7 mouse cellular contexts compared by ENCODE assay signal in the genomic region with DNA sequence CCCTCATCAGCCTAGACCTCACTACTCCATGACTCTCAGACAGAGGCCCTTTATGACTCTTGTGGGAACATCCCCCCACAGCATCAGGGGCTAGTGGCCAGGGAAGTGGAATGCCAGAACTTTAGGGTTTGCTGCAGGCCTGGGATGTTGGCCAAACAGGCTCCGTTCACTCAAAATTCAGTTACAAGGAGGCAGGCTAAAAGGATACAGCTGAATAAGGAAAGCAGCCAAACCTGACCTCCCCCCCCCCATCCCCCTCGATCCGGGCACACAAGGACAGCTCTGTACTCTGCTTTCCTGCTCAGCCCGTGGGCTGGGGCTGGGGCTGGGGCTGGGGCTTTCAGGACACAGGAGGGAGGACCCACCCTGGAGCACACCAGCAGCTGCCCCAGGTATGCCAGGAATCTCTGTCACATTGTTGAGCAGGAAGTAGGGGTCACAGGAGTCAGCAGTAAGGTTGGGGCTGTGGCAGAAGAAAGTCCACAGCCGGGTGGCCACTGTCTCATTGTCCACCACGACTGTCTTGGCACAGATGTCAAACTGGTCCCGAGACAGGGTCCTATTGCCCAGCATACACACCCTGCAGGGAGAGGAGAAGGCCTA. TPM values are rescaled to one million over a fixed set of nuclear protein-coding genes. Genes with fewer than 3 reads are reported as not detected.
DNase-seq lines count a peak whose midpoint lies in the region; ATAC-seq and TF ChIP-seq lines count a peak whose summit lies in the region.

No protein-coding gene starts in this region.

- H3K9ac ChIP-seq in lung, embryonic 14.5 days = no peak overlapping the region
- no peak overlapping the region for H3K9ac ChIP-seq in embryonic facial prominence, embryonic 14.5 days (ENCODE audit: low read depth, low read length)
- no peak overlapping the region for H3K9ac ChIP-seq in heart, embryonic 16.5 days (ENCODE audit: low read length)

- peaks cover 87% of the 10 kb centered on the region for H3K36me3 ChIP-seq in lung, embryonic 14.5 days (ENCODE audit: insufficient read depth)
- H3K36me3 ChIP-seq in embryonic facial prominence, embryonic 14.5 days (ENCODE audit: control insufficient read depth, insufficient read depth, low read length) = peaks cover 97% of the 10 kb centered on the region
- peaks cover 43% of the 10 kb centered on the region for H3K36me3 ChIP-seq in heart, embryonic 16.5 days (ENCODE audit: control insufficient read depth, insufficient read depth)
- H3K36me3 ChIP-seq in thymus, adult 2 months (ENCODE audit: control insufficient read depth, insufficient read depth, low read length) = peaks cover 15% of the 10 kb centered on the region

- no peak overlapping the region for H3K4me3 ChIP-seq in lung, embryonic 14.5 days (ENCODE audit: low read depth, low read length)
- H3K4me3 ChIP-seq in embryonic facial prominence, embryonic 14.5 days (ENCODE audit: low read depth, low read length) = no peak overlapping the region
- H3K4me3 ChIP-seq in heart, embryonic 16.5 days (ENCODE audit: low read length) = no peak overlapping the region
- no peak overlapping the region for H3K4me3 ChIP-seq in thymus, adult 2 months (ENCODE audit: control insufficient read depth, insufficient read depth, low read length)

- H3K4me1 ChIP-seq in lung, embryonic 14.5 days (ENCODE audit: insufficient read depth) = no peaks in the 10 kb centered on the region
- peaks cover 9% of the 10 kb centered on the region; the same call in 1 of the 2 replicates for H3K4me1 ChIP-seq in embryonic facial prominence, embryonic 14.5 days (ENCODE audit: control insufficient read depth, insufficient read depth, low read length)
- H3K4me1 ChIP-seq in heart, embryonic 16.5 days (ENCODE audit: control insufficient read depth, insufficient read depth, low read length) = peaks cover 30% of the 10 kb centered on the region
- no peaks in the 10 kb centered on the region for H3K4me1 ChIP-seq in thymus, adult 2 months (replicated peaks; ENCODE audit: control insufficient read depth, insufficient read depth, low read length)

- TF ChIP-seq POLR2A in thymus, adult 2 months (IDR thresholded peaks at IDR 0.05; ENCODE audit: control insufficient read depth, extremely low read depth, insufficient read depth, low read length, poor library complexity) = no peak

- ATAC-seq in lung, embryonic 14.5 days (ENCODE audit: insufficient read depth) = peak; percentile 70; the same call in 1 of the 2 replicates
- peak; percentile 79 for ATAC-seq in embryonic facial prominence, embryonic 14.5 days (ENCODE audit: low read depth)
- ATAC-seq in heart, embryonic 16.5 days (replicated peaks; ENCODE audit: extremely low read depth, insufficient read depth, low FRiP score) = peak; percentile 70

- peak; percentile 11 for DNase-seq in lung, embryonic 14.5 days
- no peak for DNase-seq in lung, adult 18-20 months
- DNase-seq in embryonic facial prominence, embryonic 14.5 days (ENCODE audit: low spot score) = peak; percentile 72
- peak; percentile 58 to 71 for DNase-seq in layer of hippocampus, adult 8-10 months (ENCODE audit: low spot score in 2 of 2)
- DNase-seq in testis, postnatal 10 days (ENCODE audit: low spot score) = peak; percentile 72
- DNase-seq in thymus, adult 2 months = no peak

- H3K4me2 ChIP-seq in lung, embryonic 14.5 days = no peak overlapping the region
- no peak overlapping the region for H3K4me2 ChIP-seq in embryonic facial prominence, embryonic 14.5 days (ENCODE audit: low read depth, low read length)
- no peak overlapping the region for H3K4me2 ChIP-seq in heart, embryonic 16.5 days (ENCODE audit: low read depth, low read length)

- TF ChIP-seq CTCF in lung, embryonic 14.5 days (IDR thresholded peaks at IDR 0.05; ENCODE audit: low read depth) = no peak
- TF ChIP-seq CTCF in thymus, adult 2 months (IDR thresholded peaks at IDR 0.05; ENCODE audit: borderline replicate concordance, control insufficient read depth, extremely low read depth, insufficient read depth, low read length, poor library complexity) = no peak

- H3K9me3 ChIP-seq in lung, embryonic 14.5 days (ENCODE audit: low read depth, low read length) = no peaks in the 10 kb centered on the region
- H3K9me3 ChIP-seq in embryonic facial prominence, embryonic 14.5 days (ENCODE audit: control insufficient read depth, low read length) = no peaks in the 10 kb centered on the region
- H3K9me3 ChIP-seq in heart, embryonic 16.5 days (replicated peaks; ENCODE audit: control insufficient read depth, low read length) = no peaks in the 10 kb centered on the region

- H3K27me3 ChIP-seq in lung, embryonic 14.5 days (ENCODE audit: insufficient read depth, low read length) = no peaks in the 10 kb centered on the region
- no peaks in the 10 kb centered on the region for H3K27me3 ChIP-seq in embryonic facial prominence, embryonic 14.5 days (replicated peaks; ENCODE audit: control insufficient read depth, insufficient read depth, low read length)
- no peaks in the 10 kb centered on the region for H3K27me3 ChIP-seq in heart, embryonic 16.5 days (ENCODE audit: control insufficient read depth, insufficient read depth, low read length)
- no peaks in the 10 kb centered on the region for H3K27me3 ChIP-seq in thymus, adult 2 months (ENCODE audit: control insufficient read depth, insufficient read depth, low read length)

- WGBS in lung, embryonic 14.5 days = 37% methylated on average over 7 of the region's 7 CpGs
- WGBS in embryonic facial prominence, embryonic 14.5 days = 29% methylated on average over 6 of the region's 7 CpGs
- WGBS in heart, embryonic 16.5 days = 28% methylated on average over 7 of the region's 7 CpGs
- 87% methylated on average over 7 of the region's 7 CpGs for WGBS in thymus, adult 2 months

- peak overlapping the region; percentile 46; the same call in 1 of the 2 replicates for H3K27ac ChIP-seq in lung, embryonic 14.5 days (ENCODE audit: low read depth)
- H3K27ac ChIP-seq in embryonic facial prominence, embryonic 14.5 days (replicated peaks; ENCODE audit: low read depth, low read length) = peak overlapping the region; percentile 83
- peak overlapping the region; percentile 68 for H3K27ac ChIP-seq in heart, embryonic 16.5 days (ENCODE audit: low read length)
- no peak overlapping the region for H3K27ac ChIP-seq in thymus, adult 2 months (ENCODE audit: control insufficient read depth, insufficient read depth, low read length)

RNA-seq across cellular contexts. Expression of a gene that starts 8.0 kb away (rescaled TPM):
- 1.2 and 2.1 TPM in 2 replicates for polyA plus RNA-seq in lung, embryonic 14.5 days (2014; fragmentation: Nextera tagmentation; extraction: Ambion mirVana)
- polyA plus RNA-seq in embryonic facial prominence, embryonic 14.5 days (2014; fragmentation: Nextera tagmentation; extraction: Ambion mirVana) = 1.7 and 1.8 TPM in 2 replicates
- 1.3 and 1.7 TPM in 2 replicates for polyA plus RNA-seq in heart, embryonic 16.5 days (2015; fragmentation: Nextera tagmentation; extraction: Ambion mirVana)
- total RNA-seq in layer of hippocampus, adult 8-10 months (2022) = 10 to 100 TPM; 30.9 to 47.5 (median 35.4) TPM
- polyA plus RNA-seq in thymus, adult 2 months (2012; rRNA removed) = 5.3 and 6.0 TPM in 2 replicates

RNA-seq across cellular contexts. Expression of a gene that starts 12.9 kb away (rescaled TPM):
- 33.6 and 34.0 TPM in 2 replicates for polyA plus RNA-seq in lung, embryonic 14.5 days (2014; fragmentation: Nextera tagmentation; extraction: Ambion mirVana)
- 35.9 and 37.3 TPM in 2 replicates for polyA plus RNA-seq in embryonic facial prominence, embryonic 14.5 days (2014; fragmentation: Nextera tagmentation; extraction: Ambion mirVana)
- polyA plus RNA-seq in heart, embryonic 16.5 days (2015; fragmentation: Nextera tagmentation; extraction: Ambion mirVana) = 89.4 and 112 TPM in 2 replicates
- 10 to 100 TPM; 59.9 to 90.3 (median 75.5) TPM for total RNA-seq in layer of hippocampus, adult 8-10 months (2022)
- 375 and 484 TPM in 2 replicates for polyA plus RNA-seq in thymus, adult 2 months (2012; rRNA removed)

RNA-seq across cellular contexts. Expression of a gene that starts 14.7 kb away (rescaled TPM):
- polyA plus RNA-seq in lung, embryonic 14.5 days (2014; fragmentation: Nextera tagmentation; extraction: Ambion mirVana) = 32.9 and 35.8 TPM in 2 replicates
- polyA plus RNA-seq in embryonic facial prominence, embryonic 14.5 days (2014; fragmentation: Nextera tagmentation; extraction: Ambion mirVana) = 42.8 and 43.9 TPM in 2 replicates
- polyA plus RNA-seq in heart, embryonic 16.5 days (2015; fragmentation: Nextera tagmentation; extraction: Ambion mirVana) = 38.5 and 43.1 TPM in 2 replicates
- total RNA-seq in layer of hippocampus, adult 8-10 months (2022) = 10 to 100 TPM; 19.4 to 24.7 (median 22.1) TPM
- polyA plus RNA-seq in thymus, adult 2 months (2012; rRNA removed) = 69.3 TPM in 2 replicates

RNA-seq across cellular contexts. Expression of a gene that starts 17.5 kb away (rescaled TPM):
- 0.41 and 0.68 TPM in 2 replicates for polyA plus RNA-seq in lung, embryonic 14.5 days (2014; fragmentation: Nextera tagmentation; extraction: Ambion mirVana)
- polyA plus RNA-seq in embryonic facial prominence, embryonic 14.5 days (2014; fragmentation: Nextera tagmentation; extraction: Ambion mirVana) = 0.57 and 1.1 TPM in 2 replicates
- polyA plus RNA-seq in heart, embryonic 16.5 days (2015; fragmentation: Nextera tagmentation; extraction: Ambion mirVana) = 0.79 and 0.89 TPM in 2 replicates
- 1 to 10 TPM in 1 of 4 experiments, under 1 TPM in 3; 0.74 to 2.0 (median 0.82) TPM for total RNA-seq in layer of hippocampus, adult 8-10 months (2022)
- polyA plus RNA-seq in thymus, adult 2 months (2012; rRNA removed) = 6.9 and 8.4 TPM in 2 replicates

RNA-seq across cellular contexts. Expression of a gene that starts 28.1 kb away (rescaled TPM):
- not detected in 2 replicates for polyA plus RNA-seq in lung, embryonic 14.5 days (2014; fragmentation: Nextera tagmentation; extraction: Ambion mirVana)
- polyA plus RNA-seq in embryonic facial prominence, embryonic 14.5 days (2014; fragmentation: Nextera tagmentation; extraction: Ambion mirVana) = not detected in 2 replicates
- not detected in 2 replicates for polyA plus RNA-seq in heart, embryonic 16.5 days (2015; fragmentation: Nextera tagmentation; extraction: Ambion mirVana)
- total RNA-seq in layer of hippocampus, adult 8-10 months (2022) = not detected
- polyA plus RNA-seq in thymus, adult 2 months (2012; rRNA removed) = 0.09 TPM in 1 of 2 replicates, not detected in the other

Comparison
In these comparisons a context has a peak if more than half of its experiments do, and no peak if none do; other contexts are left out.
1. DNase-seq: peak in lung, embryonic 14.5 days (single experiment), embryonic facial prominence, embryonic 14.5 days (single experiment), layer of hippocampus, adult 8-10 months (2 of 2) and testis, postnatal 10 days (single experiment); none in lung, adult 18-20 months (0 of 2) and thymus, adult 2 months (single experiment).
2. Peak in every context shown above with its lines, with median percentiles within 50 percentile points of each other: ATAC-seq.